Mouse (Mus musculus): Measurements from ENCODE around the gene Ric3.
"Not testable (repeated sequence)": the region's sequence is repeated elsewhere in the genome, so short reads cannot be mapped to it uniquely, and the experiment has no call there.

Gene Ric3

DNA sequence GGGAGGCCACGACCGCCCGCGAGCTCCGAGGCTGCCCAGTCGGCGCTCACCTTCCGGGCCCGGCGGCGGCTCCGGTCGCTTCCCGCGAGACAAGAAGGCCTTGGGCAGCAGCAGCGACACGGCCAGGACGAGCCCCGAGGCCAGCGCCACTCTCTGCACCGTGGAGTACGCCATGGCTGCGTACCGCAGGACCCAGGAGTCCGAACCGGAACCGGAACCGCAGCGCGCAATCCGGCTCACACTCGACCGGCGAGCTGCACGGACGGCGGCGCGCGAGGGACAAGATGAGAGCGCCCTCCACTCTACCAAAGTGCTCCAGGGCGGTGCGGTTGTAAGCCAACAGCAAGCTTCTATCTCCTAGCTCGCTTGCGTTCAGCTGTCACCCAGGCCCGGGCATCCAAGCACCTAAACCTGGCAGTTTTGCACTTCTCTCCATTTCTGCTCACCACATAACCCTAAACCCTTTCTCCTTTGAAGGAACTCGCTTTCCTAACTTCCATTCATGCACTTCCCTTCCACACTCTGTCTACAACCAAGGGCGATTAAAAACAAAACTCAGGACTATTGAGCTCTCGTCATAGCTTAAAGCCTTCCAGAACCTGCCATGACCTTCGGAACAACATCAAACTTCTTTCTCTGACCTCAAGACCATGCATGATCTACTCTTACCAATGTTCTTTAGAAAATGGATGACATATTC is at the start of gene Ric3:
Ric3 (minus strand) TSS at position 219 of the 700 bp plus-strand sequence.
- peak; percentile 69 to 89 for DNase-seq (ENCODE audit: low spot score in 2 of 2)

DNA sequence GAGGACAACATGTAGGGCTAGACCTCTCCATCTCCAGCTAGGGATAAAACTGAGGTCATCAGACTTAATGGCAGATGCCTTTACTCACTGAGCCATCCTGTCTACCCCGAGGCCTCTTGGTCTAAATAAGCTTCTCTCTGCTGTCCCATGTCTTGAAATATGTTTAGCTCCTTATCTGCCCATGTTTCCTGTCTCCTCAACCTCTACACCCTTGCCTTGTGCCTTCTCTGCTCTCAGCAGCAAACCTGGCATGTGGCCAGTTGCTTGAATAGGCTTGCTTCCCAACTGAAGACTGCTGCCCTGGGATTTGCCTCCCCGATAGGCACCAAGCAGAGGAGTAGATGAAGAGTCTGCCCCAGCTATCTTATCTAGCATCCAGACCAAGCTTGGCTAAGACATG is 48.4 kb upstream of the Ric3 start:
- no peak for DNase-seq (ENCODE audit: low spot score in 2 of 2)

- DNase-seq (ENCODE audit: low spot score in 2 of 2) = no peak
Measured at GRCm38 (mm10) chr7:109129946-109130686, 47.0 kb upstream of the Ric3 start.

DNA sequence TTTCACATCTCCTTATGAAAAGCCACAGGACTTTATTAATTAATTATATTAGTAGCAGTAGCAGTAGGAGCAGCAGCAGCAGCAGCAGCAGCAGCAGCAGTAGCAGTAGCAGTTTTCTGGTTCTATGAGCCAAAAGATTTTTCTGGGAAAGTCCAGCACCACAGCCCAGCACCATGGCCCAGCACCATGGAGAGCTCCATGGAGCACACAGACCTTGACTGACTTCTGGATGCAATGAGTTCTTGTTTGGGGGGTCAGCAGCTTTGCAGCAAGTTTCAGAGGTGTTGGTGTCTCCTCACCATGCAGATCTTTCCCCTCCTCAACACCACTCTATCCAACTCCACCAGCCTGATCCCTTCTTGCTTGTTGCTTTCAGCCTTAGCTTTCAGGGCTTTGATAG is 46.3 kb upstream of the Ric3 start:
- DNase-seq (ENCODE audit: low spot score in 2 of 2) = no peak

DNA sequence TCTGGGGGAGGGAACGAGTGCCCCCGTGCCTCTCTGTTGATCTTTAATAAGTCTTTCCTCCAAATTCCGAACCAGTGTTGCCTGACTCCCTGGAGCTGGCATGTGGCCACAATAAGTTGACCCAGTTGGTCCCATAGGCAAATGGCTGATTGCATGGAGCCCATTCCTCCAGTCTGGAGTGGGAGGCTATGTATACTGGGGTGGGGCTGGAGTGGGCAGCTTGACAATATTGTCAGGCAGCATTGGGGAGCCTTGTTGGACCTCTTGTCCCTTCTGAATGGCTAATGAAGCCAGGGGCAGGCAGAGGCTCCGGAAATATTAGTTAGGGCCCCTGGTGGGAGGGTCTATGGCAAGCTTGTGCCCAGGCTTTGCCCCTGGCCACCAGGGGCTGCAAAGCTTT is 32.8 kb upstream of the Ric3 start:
- DNase-seq (ENCODE audit: low spot score in 2 of 2) = no peak

GRCm38 (mm10) chr7:109115488-109115887 is 32.4 kb upstream of the Ric3 start:
- DNase-seq (ENCODE audit: low spot score in 2 of 2) = not testable (repeated sequence)

DNA sequence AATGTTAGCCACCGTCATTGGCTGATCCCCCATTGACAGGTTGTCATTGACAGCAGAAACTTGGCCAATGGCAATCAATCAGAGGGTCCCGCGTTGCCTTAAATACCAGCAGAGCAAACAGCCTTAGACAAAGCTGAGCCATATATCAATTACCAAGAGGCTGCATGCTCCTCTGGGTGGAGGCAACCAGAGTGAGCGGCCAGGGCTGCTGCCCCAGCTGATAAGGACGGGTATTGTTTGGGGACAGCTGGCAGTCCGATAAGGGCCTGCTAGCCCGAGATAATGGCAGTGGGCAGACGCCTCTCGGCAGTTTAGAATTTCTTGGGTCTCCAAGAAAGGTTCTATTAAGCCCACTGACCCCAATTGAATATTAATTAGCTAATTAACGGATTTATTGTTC is 31.8 kb upstream of the Ric3 start:
- no peak for DNase-seq (ENCODE audit: low spot score in 2 of 2)

GRCm38 (mm10) chr7:109111000-109111399 is 27.9 kb upstream of the Ric3 start:
- peak; percentile 36 to 79 for DNase-seq (ENCODE audit: low spot score in 2 of 2)

- no peak for DNase-seq (ENCODE audit: low spot score in 2 of 2)
Measured at GRCm38 (mm10) chr7:109104894-109105293, 21.8 kb upstream of the Ric3 start.

GRCm38 (mm10) chr7:109101167-109101566 is 18.0 kb upstream of the Ric3 start:
- DNase-seq (ENCODE audit: low spot score in 2 of 2) = no peak

- peak in 1 of 2 experiments; percentile 25 for DNase-seq (ENCODE audit: low spot score in 2 of 2)
Measured at GRCm38 (mm10) chr7:109098145-109099018, 15.3 kb upstream of the Ric3 start.

- DNase-seq (ENCODE audit: low spot score in 2 of 2) = no peak
Measured at GRCm38 (mm10) chr7:109097203-109097602, 14.1 kb upstream of the Ric3 start.

DNA sequence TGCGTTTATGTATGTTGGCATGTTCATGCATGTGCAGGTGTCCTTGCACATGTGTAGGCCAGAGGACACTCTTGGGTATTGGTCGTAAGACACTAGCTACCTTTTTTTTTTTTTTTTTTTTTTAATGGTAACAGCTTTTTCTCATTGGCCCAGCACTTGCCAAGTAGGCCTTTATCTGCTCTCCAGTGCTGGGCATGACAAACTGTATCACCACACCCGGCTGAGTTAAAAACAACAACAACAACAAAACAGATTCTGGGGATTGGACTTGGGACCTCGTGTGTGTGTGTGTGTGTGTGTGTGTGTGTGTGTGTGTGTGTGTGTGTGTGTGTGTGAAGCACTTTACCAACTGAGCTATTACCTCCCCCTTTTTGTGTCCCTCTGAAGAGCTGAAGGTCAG is 13.5 kb upstream of the Ric3 start:
- DNase-seq (ENCODE audit: low spot score in 2 of 2) = no peak

- no peak for DNase-seq (ENCODE audit: low spot score in 2 of 2)
Measured at GRCm38 (mm10) chr7:109094294-109094693, 11.2 kb upstream of the Ric3 start.

DNA sequence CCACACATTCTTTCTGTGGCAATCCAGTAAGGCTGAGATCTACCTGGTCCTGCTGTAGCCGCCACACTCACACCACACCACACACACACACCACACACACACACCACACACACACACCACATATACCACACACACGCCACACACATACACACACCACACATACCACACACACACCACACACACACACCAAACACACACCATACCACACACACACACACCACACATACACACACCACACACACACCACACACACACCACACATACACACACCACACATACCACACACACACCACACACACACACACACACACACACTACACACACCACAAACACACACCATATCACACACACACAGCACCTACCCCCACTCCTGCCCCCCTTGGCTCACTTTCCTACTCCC is 8.2 kb upstream of the Ric3 start:
- DNase-seq (ENCODE audit: low spot score in 2 of 2) = not testable (repeated sequence)

GRCm38 (mm10) chr7:109086946-109087345 is 3.8 kb upstream of the Ric3 start:
- no peak for DNase-seq (ENCODE audit: low spot score in 2 of 2)

GRCm38 (mm10) chr7:109083813-109084184 is 668 bp upstream of the Ric3 start:
- DNase-seq (ENCODE audit: low spot score in 2 of 2) = no peak

GRCm38 (mm10) chr7:109082269-109083112 is 640 bp downstream of the Ric3 start:
- DNase-seq (ENCODE audit: low spot score in 2 of 2) = no peak

- DNase-seq (ENCODE audit: low spot score in 2 of 2) = no peak
Measured at GRCm38 (mm10) chr7:109072326-109072725, 10.8 kb downstream of the Ric3 start.

DNA sequence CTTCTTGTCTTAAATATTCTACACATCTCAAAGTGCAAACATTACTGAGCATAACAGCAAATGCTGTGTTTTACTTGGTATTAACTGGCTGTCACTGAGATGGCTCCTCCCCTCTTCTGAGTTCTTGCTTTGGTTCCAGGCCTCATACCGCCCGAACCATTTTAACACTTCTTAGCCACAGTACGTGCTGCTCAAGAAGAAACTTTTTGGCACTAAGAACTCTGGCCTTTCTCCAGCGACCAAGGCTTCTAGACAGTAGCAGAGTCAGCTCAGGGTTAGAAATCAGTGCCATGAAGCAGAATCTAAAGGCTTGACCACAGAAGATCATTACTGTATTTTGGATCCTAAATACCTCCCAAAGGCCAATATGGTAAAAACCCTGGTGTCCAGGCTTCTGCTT is 13.5 kb downstream of the Ric3 start:
- DNase-seq (ENCODE audit: low spot score in 2 of 2) = no peak

GRCm38 (mm10) chr7:109059536-109059935 is 23.6 kb downstream of the Ric3 start:
- DNase-seq (ENCODE audit: low spot score in 2 of 2) = no peak

All from left cerebral cortex, adult 9 months (tissue).